Mouse (Mus musculus) embryonic fibroblast, embryonic 13.5 days (primary cell): ENCODE results near the gene Traip.

Experiments
- CTCF ChIP-seq: IDR thresholded peaks from 2 replicates; pipeline ENCODE4 v1.5.1; 2011; ENCODE audit warnings: mild to moderate bottlenecking, control low read depth, low read length, moderate library complexity, borderline replicate concordance; ENCODE audit not compliant: insufficient read depth
- POLR2A ChIP-seq: IDR thresholded peaks from 2 replicates; pipeline ENCODE4 v1.6.1; 2011; ENCODE audit warnings: low read depth, mild to moderate bottlenecking, control low read depth, low read length, moderate library complexity

- TF ChIP-seq CTCF: no peak
- TF ChIP-seq POLR2A: no peak
Observed at GRCm38 (mm10) chr9:107936215-107936822, 13.6 kb upstream of the Traip start.
